Mouse (Mus musculus): ENCODE data around the gene Lss. TPM values are rescaled to one million over a fixed set of nuclear protein-coding genes. Genes with fewer than 3 reads are reported as not detected.

Lss gene
- total RNA-seq, 2 experiments from 2014 or later, result 45.2 to 48.6 TPM

- DNase-seq (ENCODE audit: low spot score in 2 of 2), result no peak
- intact Hi-C loops (cut with DNase I), result loop anchor here (5.0 kb wide), 1 partner anchor 181 kb away; no protein-coding TSS in a partner anchor
These were observed 20.2 kb downstream of the Lss start for GRCm38 (mm10) chr10:76551556-76551955.

- no peak for DNase-seq (ENCODE audit: low spot score in 2 of 2)
- intact Hi-C loops (cut with DNase I), result loop anchor here (5.0 kb wide), 1 partner anchor 178 kb away; no protein-coding TSS in a partner anchor
These were observed 22.7 kb downstream of the Lss start for GRCm38 (mm10) chr10:76554061-76554460.

- intact Hi-C loops (cut with DNase I), result no loop called here
These were observed 30.6 kb downstream of the Lss start, which contains the start of gene Spatc1l for GRCm38 (mm10) chr10:76561972-76562371. Gene Spatc1l (plus strand): TSS chr10:76562272.

GRCm38 (mm10) chr10:76569996-76570685, 38.8 kb downstream of the Lss start:
- no peak for DNase-seq (ENCODE audit: low spot score in 2 of 2)
- intact Hi-C loops (cut with DNase I), result no loop called here

More at GRCm38 (mm10) chr10:76561972-76562371, 30.6 kb downstream of the Lss start, which contains the start of gene Spatc1l:
- DNase-seq (ENCODE audit: low spot score in 2 of 2), result no peak

- DNase-seq (ENCODE audit: low spot score in 2 of 2), result no peak
- intact Hi-C loops (cut with DNase I), result no loop called here
These were observed 39.7 kb downstream of the Lss start for GRCm38 (mm10) chr10:76571070-76571469.

- intact Hi-C loops (cut with DNase I), result no loop called here
- DNase-seq (ENCODE audit: low spot score in 2 of 2), result no peak
These were observed 40.8 kb downstream of the Lss start for GRCm38 (mm10) chr10:76572151-76572550.

GRCm38 (mm10) chr10:76575374-76575773, 44.0 kb downstream of the Lss start, which contains the start of gene Ftcd:
Gene Ftcd (plus strand): TSS chr10:76575648.
- DNase-seq (ENCODE audit: low spot score in 2 of 2), result no peak
- intact Hi-C loops (cut with DNase I), result no loop called here

- intact Hi-C loops (cut with DNase I), result no loop called here
- no peak for DNase-seq (ENCODE audit: low spot score in 2 of 2)
These were observed 45.5 kb downstream of the Lss start for GRCm38 (mm10) chr10:76576920-76577319.

GRCm38 (mm10) chr10:76584138-76584537, 52.8 kb downstream of the Lss start:
- intact Hi-C loops (cut with DNase I), result no loop called here
- no peak for DNase-seq (ENCODE audit: low spot score in 2 of 2)

- no peak for DNase-seq (ENCODE audit: low spot score in 2 of 2)
- intact Hi-C loops (cut with DNase I), result no loop called here
These were observed 54.8 kb downstream of the Lss start for GRCm38 (mm10) chr10:76586190-76586589.

- no peak for DNase-seq (ENCODE audit: low spot score in 2 of 2)
- intact Hi-C loops (cut with DNase I), result no loop called here
These were observed 58.8 kb downstream of the Lss start for GRCm38 (mm10) chr10:76590197-76590596.

GRCm38 (mm10) chr10:76596338-76596737, 65.0 kb downstream of the Lss start:
- intact Hi-C loops (cut with DNase I), result no loop called here
- no peak for DNase-seq (ENCODE audit: low spot score in 2 of 2)

GRCm38 (mm10) chr10:76602690-76603089, 71.3 kb downstream of the Lss start:
- intact Hi-C loops (cut with DNase I), result no loop called here
- no peak for DNase-seq (ENCODE audit: low spot score in 2 of 2)

Other genes with a start within 250 kb of the Lss start
- 10 to 100 TPM; 57.4 to 61.4 TPM for gene Dip2a, start 186.3 kb upstream of the Lss start, total RNA-seq (2021)
- not detected for gene AC141477.1, start 91.1 kb upstream of the Lss start, total RNA-seq (2021)
- gene Pcnt, start 88.8 kb upstream of the Lss start, total RNA-seq (2021), result 10 to 100 TPM; 24.5 to 27.6 TPM
- gene 2610028H24Rik, start 82.5 kb upstream of the Lss start, total RNA-seq (2021), result not detected
- gene Mcm3ap, start 62.7 kb upstream of the Lss start, total RNA-seq (2021), result 10 to 100 TPM; 47.6 to 58.1 TPM
- 1 to 10 TPM; 3.7 to 5.0 TPM for gene Ybey, start 62.5 kb upstream of the Lss start, total RNA-seq (2021)
- not detected for gene Spatc1l, start 30.7 kb downstream of the Lss start, total RNA-seq (2021)
- not detected for gene Ftcd, start 44.1 kb downstream of the Lss start, total RNA-seq (2021)
- 10 to 100 TPM in 1 of 2 experiments, 1 to 10 TPM in 1; 7.4 to 10.1 TPM for gene Col6a2, start 92.0 kb downstream of the Lss start, total RNA-seq (2021)
- 10 to 100 TPM; 31.3 to 57.3 TPM for gene Col6a1, start 194.6 kb downstream of the Lss start, total RNA-seq (2021)

All from left cerebral cortex, postnatal 36 days (tissue).